Mouse (Mus musculus) midbrain, embryonic 10.5 days (tissue): Measurements from ENCODE around the gene Lrrtm1. TPM values are rescaled to one million over a fixed set of nuclear protein-coding genes. Genes with fewer than 3 reads are reported as not detected.

Experiments used
- DNase-seq: peaks from one replicate; pipeline ENCODE4 v3.0.0-alpha.2; 2017; ENCODE audit warnings: low spot score
- H3K27ac ChIP-seq: fragments of 300-500 bp; sonication (generic); replicated peaks from 2 replicates; pipeline ENCODE4 v1.5.1; 2016; ENCODE audit warnings: mild to moderate bottlenecking
- H3K27me3 ChIP-seq: fragments of 300-500 bp; sonication (generic); 2 replicates; pipeline ENCODE4 v1.6.1; 2016; ENCODE audit warnings: low read depth, mild to moderate bottlenecking; ENCODE audit not compliant: poor library complexity, severe bottlenecking
- H3K36me3 ChIP-seq: fragments of 300-500 bp; sonication (generic); 2 replicates; pipeline ENCODE4 v1.6.1; 2016; ENCODE audit warnings: mild to moderate bottlenecking, moderate library complexity
- H3K4me1 ChIP-seq: fragments of 300-500 bp; sonication (generic); 2 replicates; pipeline ENCODE4 v1.6.1; 2016
- H3K4me3 ChIP-seq: fragments of 300-500 bp; sonication (generic); 2 replicates; pipeline ENCODE4 v1.5.1; 2016; ENCODE audit warnings: mild to moderate bottlenecking, moderate library complexity
- H3K9me3 ChIP-seq: fragments of 300-500 bp; sonication (generic); replicated peaks from 2 replicates; pipeline ENCODE4 v1.6.1; 2016; ENCODE audit warnings: mild to moderate bottlenecking
- WGBS: fragments of 180-500 bp; shearing (Covaris S2); methylation state at CpG from one replicate; pipeline ENCODE4 v1.1.7; 2016; 5-methylcytosine and 5-hydroxymethylcytosine counted together
- polyA plus RNA-seq: library from polyadenylated mRNA; unstranded; fragments of >200 nt; fragmentation: Nextera tagmentation; extraction: Ambion mirVana; gene quantifications from 2 replicates; pipeline ENCODE4 v1.2.1, GENCODE M21; 2016

The Lrrtm1 gene
- polyA plus RNA-seq, result 8.9 and 11.3 TPM in 2 replicates

DNA sequence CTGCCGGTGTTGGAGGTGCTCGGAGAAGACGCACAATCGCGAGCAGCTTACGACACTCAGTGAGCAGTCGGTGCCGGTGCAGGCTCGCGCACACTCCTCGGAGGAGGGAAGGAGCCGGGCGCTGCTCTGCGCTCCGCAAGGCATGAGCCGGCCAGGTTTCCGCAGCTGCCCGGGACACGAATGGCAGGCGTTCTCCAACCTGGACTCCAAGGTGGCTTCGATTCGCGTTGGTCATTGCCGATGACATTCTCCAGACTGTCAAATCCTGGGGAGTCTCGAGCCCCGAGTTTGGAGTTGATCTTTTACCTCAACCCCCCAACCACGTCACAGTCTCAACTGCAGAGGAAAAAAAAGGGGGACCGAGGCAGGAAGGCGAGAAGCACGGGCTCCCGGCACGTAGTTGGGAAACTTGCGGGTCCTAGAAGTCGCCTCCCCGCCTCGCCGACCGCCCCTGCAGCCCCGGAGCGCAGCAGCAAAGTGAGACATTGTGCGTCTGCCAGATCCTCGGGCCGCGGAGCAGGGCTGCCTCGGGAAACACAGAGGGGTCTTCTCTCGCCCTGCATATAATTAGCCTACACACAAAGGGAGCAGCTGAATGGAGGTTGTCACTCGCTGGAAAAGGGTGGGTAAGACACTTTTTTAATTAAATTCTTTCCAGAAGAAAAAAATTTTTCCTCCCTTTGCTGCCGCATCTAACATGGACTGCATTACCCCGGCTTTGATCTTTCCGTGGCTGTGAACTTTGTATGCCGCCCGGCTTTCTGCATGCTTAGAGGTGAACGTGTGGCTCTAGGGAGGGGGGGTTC is at the start of gene Lrrtm1:
Gene Lrrtm1, plus strand, starts transcription at position 89 of the 806 bp plus-strand sequence.
- Histone ChIP-seq H3K27ac (peak within 1 kb of the TSS; percentile 86), H3K27me3 (peaks cover 65% of the 10 kb centered on the region), H3K4me1 (peaks cover 25% of the 10 kb centered on the region), H3K36me3 (no peaks in the 10 kb centered on the region), H3K4me3 (peak within 1 kb of the TSS; percentile 65), H3K9me3 (no peaks in the 10 kb centered on the region)
- under 1% methylated on average over 53 of the region's 53 CpGs for WGBS
- DNase-seq, result peak; percentile 78

DNA sequence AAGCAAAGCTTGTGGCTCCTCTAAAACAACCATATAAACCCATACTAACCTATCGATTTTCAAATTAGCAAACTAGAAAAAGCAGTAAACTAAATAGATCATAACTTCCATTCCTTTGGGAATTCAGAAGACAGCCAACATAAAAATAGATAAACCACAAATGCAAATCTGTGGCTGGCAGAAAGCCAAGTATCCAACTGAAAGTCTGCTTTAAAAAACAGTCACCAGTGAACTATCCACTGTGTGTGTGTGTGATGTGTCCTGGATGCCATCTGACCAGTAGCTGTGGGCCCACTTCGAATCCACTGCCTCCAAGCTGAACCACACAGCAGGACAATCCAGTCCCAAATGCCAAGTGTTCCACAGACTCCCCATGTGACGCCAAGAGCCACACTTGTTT is 45.8 kb upstream of the Lrrtm1 start:
- Histone ChIP-seq H3K9me3 (no peaks in the 10 kb centered on the region), H3K4me1 (peaks cover 25% of the 10 kb centered on the region), H3K36me3 (no peaks in the 10 kb centered on the region), H3K27me3 (no peaks in the 10 kb centered on the region), H3K4me3 (no peak overlapping the region), H3K27ac (no peak overlapping the region)
- no peak for DNase-seq
- 89% methylated on average over 3 of the region's 3 CpGs for whole genome bisulfite sequencing

DNA sequence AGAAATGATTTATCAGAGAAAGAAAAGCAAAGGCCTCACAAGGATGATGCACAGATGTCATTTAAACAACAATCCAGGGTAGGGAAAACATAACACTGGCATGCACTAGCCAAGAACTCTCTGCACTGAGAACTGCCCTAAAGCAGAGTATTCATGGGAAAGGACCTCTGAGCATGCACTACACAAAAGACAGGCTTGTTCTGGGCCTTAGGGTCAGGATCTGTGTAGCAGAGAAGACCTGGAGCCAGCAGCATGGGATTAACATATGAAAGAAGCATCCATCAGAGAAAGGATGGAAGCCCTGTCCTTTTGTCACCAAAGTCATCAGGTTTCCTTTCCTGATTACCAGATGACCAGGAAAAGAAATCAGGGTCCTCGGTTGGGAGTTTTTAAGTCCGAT is 43.1 kb upstream of the Lrrtm1 start:
- DNase-seq, result peak; percentile 21
- Histone ChIP-seq H3K4me3 (no peak overlapping the region), H3K27ac (peak overlapping the region; percentile 71), H3K27me3 (no peaks in the 10 kb centered on the region), H3K4me1 (peaks cover 24% of the 10 kb centered on the region), H3K9me3 (no peaks in the 10 kb centered on the region), H3K36me3 (no peaks in the 10 kb centered on the region)
- 22% methylated on average over 2 of the region's 2 CpGs for whole genome bisulfite sequencing

DNA sequence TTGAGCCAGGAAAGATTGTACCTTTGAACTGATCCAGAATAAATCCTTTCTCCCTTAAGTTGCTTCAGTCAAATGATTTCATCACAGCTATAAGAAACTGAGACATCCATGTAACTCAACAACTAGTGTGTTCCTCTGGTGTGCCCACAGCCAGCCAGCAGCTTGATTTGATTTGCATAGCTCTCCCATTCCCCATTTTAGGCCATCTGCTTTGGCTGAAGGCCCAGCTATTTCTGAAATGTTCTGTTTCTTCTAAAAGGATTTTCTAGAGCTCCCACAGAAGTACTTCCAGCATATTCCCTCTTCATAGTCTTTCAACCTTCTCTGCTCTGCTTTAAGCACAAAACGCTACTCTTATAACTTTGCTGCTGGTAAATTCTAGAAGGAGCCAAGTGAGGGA is 33.3 kb upstream of the Lrrtm1 start:
- Histone ChIP-seq H3K9me3 (no peaks in the 10 kb centered on the region), H3K27me3 (no peaks in the 10 kb centered on the region), H3K36me3 (no peaks in the 10 kb centered on the region), H3K27ac (no peak overlapping the region), H3K4me1 (peaks cover 4% of the 10 kb centered on the region; the same call in 1 of the 2 replicates), H3K4me3 (no peak overlapping the region)
- DNase-seq, result no peak
- WGBS, result 94% methylated on average over 1 of the region's 1 CpGs

DNA sequence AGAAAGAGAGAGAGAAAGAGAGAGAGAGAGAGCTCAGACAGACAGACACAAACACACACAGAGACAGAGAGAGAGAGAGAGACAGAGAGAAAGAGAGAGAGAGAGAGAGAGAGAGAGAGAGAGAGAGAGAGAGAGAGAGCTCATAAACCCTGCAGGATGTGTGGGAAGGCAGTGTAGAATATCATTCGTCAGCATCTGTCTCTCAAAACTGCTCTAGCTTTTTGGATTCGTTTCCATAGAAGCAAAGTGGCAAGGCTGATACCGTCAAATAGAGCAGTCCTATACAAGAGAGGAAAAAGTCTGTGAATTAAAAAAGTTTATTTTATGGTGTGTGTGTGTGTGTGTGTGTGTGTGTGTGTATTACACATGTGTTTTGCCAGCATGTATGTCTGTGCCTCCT is 32.6 kb upstream of the Lrrtm1 start:
- H3K36me3 ChIP-seq, result no peaks in the 10 kb centered on the region
- 87% methylated on average over 3 of the region's 3 CpGs for WGBS
- no peak overlapping the region for H3K27ac ChIP-seq
- H3K4me1 ChIP-seq, result peaks cover 4% of the 10 kb centered on the region; the same call in 1 of the 2 replicates
- no peak for DNase-seq
- H3K4me3 ChIP-seq, result no peak overlapping the region
- H3K27me3 ChIP-seq, result no peaks in the 10 kb centered on the region
- H3K9me3 ChIP-seq, result no peaks in the 10 kb centered on the region

DNA sequence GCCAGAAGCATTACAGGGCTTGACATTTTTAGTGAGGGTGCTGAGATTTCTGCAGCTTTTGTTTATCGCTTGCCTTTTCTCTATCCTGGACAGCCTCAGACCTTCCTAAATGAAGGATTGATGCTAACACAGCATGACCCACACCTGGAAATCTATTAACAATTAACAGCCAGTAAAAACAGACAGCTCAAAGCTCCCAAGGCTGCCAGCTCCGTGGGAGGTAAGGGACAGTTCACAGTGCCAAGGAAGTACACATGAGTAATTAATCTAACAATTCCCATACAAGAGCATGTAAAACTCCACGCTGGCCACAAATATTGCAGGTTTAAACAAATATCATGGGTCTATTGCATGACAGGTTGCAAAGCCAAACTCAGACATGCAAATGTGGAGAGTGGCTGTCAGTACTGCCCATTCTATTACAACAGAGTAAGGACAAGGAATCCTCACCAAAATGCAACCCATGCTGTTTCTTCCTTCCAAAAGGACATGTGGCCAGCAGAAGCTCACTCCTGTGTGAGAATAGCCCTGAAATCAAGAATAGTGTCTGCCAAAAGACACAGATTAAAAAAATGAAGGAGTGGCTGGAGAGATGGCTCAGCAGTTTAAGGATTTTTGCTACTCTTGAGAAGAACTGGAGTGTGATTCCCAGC is 28.6 kb upstream of the Lrrtm1 start:
- no peak for DNase-seq
- no peak overlapping the region for H3K27ac ChIP-seq
- no peaks in the 10 kb centered on the region for H3K9me3 ChIP-seq
- H3K36me3 ChIP-seq, result no peaks in the 10 kb centered on the region
- H3K27me3 ChIP-seq, result no peaks in the 10 kb centered on the region
- 49% methylated on average over 3 of the region's 3 CpGs for whole genome bisulfite sequencing
- H3K4me1 ChIP-seq, result peaks cover 11% of the 10 kb centered on the region; the same call in 1 of the 2 replicates
- H3K4me3 ChIP-seq, result no peak overlapping the region

DNA sequence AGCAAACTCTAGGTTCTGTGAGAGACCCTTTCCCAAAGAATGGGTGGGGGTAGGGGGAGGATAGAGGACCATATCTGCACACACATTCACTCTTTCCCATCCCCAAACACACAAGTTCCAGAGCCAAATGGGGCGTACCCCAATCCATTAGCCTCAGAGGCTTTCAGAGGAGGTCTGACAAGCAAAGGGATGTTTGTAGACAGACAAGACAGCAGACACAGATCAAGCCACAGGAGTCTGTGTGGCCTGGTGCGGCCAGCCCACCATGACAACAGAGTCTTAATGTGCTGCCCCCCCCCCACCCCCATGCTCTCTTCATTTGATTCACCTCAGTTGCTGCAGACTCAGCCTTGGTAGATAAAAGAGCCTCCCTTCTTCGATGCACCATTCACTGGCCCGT is 27.2 kb upstream of the Lrrtm1 start:
- H3K4me3 ChIP-seq, result no peak overlapping the region
- H3K27ac ChIP-seq, result no peak overlapping the region
- DNase-seq, result no peak
- no peaks in the 10 kb centered on the region for H3K27me3 ChIP-seq
- no peaks in the 10 kb centered on the region for H3K9me3 ChIP-seq
- no peaks in the 10 kb centered on the region for H3K36me3 ChIP-seq
- peaks cover 14% of the 10 kb centered on the region for H3K4me1 ChIP-seq
- 56% methylated on average over 4 of the region's 4 CpGs for WGBS

DNA sequence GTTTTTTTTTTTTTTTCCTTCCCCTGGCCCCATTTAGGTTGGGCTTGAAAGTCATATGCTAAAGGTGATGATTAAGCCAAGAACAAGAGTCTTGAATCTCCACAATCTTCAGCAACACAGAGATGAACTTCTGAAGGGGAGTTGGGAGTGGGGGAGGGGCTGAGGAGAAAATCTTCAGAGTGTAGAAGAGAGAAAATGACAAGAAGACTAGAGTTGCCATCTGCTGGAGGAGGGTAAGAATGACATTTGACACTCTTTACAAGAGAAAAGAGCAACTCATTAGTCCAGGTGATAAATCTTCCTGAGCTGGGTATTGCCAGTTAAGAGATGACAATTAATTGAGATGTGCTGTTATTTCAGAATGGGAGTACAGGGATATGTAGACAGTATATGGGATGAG is 23.6 kb upstream of the Lrrtm1 start:
- no peak overlapping the region for H3K4me3 ChIP-seq
- no peaks in the 10 kb centered on the region for H3K9me3 ChIP-seq
- H3K27me3 ChIP-seq, result no peaks in the 10 kb centered on the region
- peaks cover 33% of the 10 kb centered on the region for H3K4me1 ChIP-seq
- H3K36me3 ChIP-seq, result no peaks in the 10 kb centered on the region
- H3K27ac ChIP-seq, result no peak overlapping the region
- peak; percentile 20 for DNase-seq

DNA sequence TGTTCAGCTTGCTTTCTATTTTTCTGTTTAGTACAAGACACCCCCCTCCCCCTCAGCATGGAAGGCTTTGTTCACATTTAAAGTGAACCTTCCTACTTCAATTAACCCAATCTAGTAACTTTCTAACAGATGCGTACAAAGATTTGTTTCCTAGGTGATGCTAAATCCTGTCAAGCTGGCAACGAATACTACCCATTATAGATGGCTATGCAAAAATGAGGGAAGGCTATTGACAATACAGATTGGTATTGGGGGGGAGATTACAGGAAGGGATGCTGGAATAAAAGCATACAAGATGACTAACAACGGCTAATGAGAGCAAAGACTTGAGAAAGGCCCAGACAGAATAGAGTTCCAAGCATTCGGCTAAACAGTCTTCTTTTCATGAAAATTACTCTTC is 21.7 kb upstream of the Lrrtm1 start:
- H3K36me3 ChIP-seq, result no peaks in the 10 kb centered on the region
- DNase-seq, result no peak
- WGBS, result 33% methylated on average over 4 of the region's 4 CpGs
- peaks cover 25% of the 10 kb centered on the region for H3K4me1 ChIP-seq
- H3K27ac ChIP-seq, result no peak overlapping the region
- H3K4me3 ChIP-seq, result no peak overlapping the region
- H3K9me3 ChIP-seq, result no peaks in the 10 kb centered on the region
- H3K27me3 ChIP-seq, result no peaks in the 10 kb centered on the region

DNA sequence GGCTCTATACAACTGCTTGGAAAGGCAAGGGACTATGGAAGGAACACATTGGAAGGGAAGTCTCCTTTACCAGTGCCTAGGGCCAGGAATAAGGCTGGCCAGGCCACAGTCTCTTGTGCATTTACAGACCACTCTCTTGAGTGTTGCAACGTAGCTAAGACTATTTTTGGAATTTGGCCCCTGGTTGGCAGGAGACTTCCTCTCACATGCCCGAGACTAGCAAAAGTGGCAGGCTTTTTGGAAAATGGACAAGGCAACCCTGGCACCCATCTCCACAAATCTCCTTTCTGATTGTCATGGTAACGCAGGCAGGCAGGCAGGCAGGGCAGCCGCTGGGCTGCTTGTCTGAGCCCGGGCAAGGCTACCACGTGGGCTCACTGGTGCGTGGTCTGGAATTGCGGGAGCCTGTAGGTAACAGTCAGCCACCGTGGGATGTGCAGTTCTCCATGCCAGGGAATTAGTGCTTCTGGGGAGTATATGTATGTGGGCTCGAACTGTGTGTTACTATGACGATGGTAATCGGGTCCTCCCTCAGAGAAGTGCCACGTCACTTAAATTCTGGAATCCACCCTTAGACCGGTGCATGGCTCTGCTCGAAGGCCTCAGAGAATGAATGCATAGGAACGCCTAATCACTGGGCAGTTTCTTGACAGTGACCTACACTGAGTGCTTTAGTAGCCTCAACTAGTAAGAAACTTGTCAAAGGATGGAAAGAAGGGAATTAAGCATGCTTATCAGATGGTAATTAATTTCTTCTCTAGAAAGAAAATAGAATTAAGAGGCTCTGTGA is 19.4 kb upstream of the Lrrtm1 start:
- peak; percentile 37 for DNase-seq
- no peaks in the 10 kb centered on the region for H3K36me3 ChIP-seq
- 0 out of 2 replicates have a peak overlapping the region, but pooled peaks have one; percentile 4 for H3K4me3 ChIP-seq
- H3K9me3 ChIP-seq, result no peaks in the 10 kb centered on the region
- 51% methylated on average over 16 of the region's 16 CpGs for WGBS
- peaks cover 25% of the 10 kb centered on the region for H3K4me1 ChIP-seq
- H3K27ac ChIP-seq, result no peak overlapping the region
- H3K27me3 ChIP-seq, result no peaks in the 10 kb centered on the region

DNA sequence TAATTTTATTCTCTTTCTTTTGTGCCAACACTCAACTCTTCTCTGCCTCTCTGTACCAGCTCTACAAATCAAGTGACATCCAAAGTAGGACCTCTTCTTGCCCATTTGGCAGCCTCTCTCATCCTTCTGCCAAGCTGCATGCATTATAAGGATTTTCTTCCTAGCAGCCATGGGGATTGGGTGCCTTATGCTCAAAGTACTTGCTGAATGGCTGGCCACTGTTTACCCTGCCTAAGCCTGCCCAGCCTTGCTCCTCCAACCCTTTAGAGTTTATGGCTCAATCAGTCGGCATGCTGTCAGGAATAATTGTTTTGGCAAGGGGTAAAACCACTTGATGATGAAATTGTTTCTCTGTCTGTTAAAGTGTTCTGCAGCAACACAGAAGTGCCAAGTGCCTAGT is 2.1 kb upstream of the Lrrtm1 start:
- no peak overlapping the region for H3K27ac ChIP-seq
- H3K27me3 ChIP-seq, result peaks cover 41% of the 10 kb centered on the region
- H3K36me3 ChIP-seq, result no peaks in the 10 kb centered on the region
- 52% methylated on average over 1 of the region's 1 CpGs for WGBS
- H3K4me1 ChIP-seq, result peaks cover 25% of the 10 kb centered on the region
- no peaks in the 10 kb centered on the region for H3K9me3 ChIP-seq
- no peak for DNase-seq
- H3K4me3 ChIP-seq, result no peak overlapping the region

DNA sequence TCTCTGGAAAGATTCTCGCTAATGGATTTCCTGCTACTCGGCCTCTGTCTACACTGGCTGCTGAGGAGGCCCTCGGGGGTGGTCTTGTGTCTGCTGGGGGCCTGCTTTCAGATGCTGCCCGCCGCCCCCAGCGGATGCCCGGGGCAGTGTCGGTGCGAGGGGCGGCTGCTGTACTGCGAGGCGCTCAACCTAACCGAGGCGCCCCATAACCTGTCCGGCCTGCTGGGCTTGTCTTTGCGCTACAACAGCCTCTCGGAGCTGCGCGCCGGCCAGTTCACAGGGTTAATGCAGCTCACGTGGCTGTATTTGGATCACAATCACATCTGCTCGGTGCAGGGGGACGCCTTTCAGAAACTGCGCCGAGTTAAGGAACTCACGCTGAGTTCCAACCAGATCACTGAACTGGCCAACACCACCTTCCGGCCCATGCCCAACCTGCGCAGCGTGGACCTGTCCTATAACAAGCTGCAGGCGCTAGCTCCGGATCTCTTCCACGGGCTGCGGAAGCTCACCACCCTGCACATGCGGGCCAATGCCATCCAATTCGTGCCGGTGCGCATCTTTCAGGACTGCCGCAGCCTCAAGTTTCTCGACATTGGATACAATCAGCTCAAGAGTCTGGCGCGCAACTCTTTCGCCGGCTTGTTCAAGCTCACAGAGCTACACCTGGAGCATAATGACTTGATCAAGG is 1.2 kb downstream of the Lrrtm1 start:
- Histone ChIP-seq H3K4me3 (peak overlapping the region; percentile 65), H3K9me3 (no peaks in the 10 kb centered on the region), H3K4me1 (peaks cover 25% of the 10 kb centered on the region), H3K27me3 (peaks cover 66% of the 10 kb centered on the region), H3K27ac (peak overlapping the region; percentile 86), H3K36me3 (no peaks in the 10 kb centered on the region)
- peak; percentile 78 for DNase-seq
- WGBS, result under 1% methylated on average over 43 of the region's 43 CpGs
